Mouse (Mus musculus) ES-Bruce4 (cell line): Measurements from ENCODE around the gene Stx6.

Experiments
- CTCF ChIP-seq: IDR thresholded peaks from one replicate; pipeline ENCODE4 v1.8.1; 2011; ENCODE audit warnings: low read depth, low read length
- EP300 ChIP-seq: IDR thresholded peaks from 2 replicates; pipeline ENCODE4 v1.6.1; 2011; ENCODE audit warnings: low read depth, low read length; ENCODE audit not compliant: insufficient read depth
- POLR2A ChIP-seq: IDR thresholded peaks from one replicate; pipeline ENCODE4 v1.8.1; 2011; ENCODE audit warnings: low read length; ENCODE audit not compliant: insufficient read depth

- TF ChIP-seq CTCF, result no peak
- TF ChIP-seq POLR2A, result no peak
- no peak for TF ChIP-seq EP300
Measured at GRCm38 (mm10) chr1:155192805-155193368, 34.4 kb downstream of the Stx6 start.
